Mouse (Mus musculus) liver, postnatal 0 days (tissue): ENCODE results near the gene Fam243.

ENCODE experiments used
- CTCF ChIP-seq: sonication (generic); IDR thresholded peaks from 2 replicates; pipeline ENCODE4 v1.5.1; 2016; ENCODE audit warnings: antibody characterized with exemption, low read depth
- EP300 ChIP-seq: IDR thresholded peaks from 2 replicates; pipeline ENCODE4 v1.6.1; 2016; ENCODE audit warnings: antibody characterized with exemption, low read depth, mild to moderate bottlenecking

- TF ChIP-seq CTCF (peak; percentile 91), EP300 (no peak)
These were observed 7.1 kb downstream of the Fam243 start for GRCm38 (mm10) chr16:92313953-92314741.
